Mouse (Mus musculus): ENCODE measurements around the gene Rnf11.

Gene Rnf11

GRCm38 (mm10) chr4:109484621-109485020 is at the start of gene Rnf11:
Gene Rnf11 (minus strand): TSS chr4:109484728.
- DNase-seq, result no peak

GRCm38 (mm10) chr4:109531111-109531510 is 46.6 kb upstream of the Rnf11 start, which contains the start of gene 4930522H14Rik:
Gene 4930522H14Rik (minus strand): TSS chr4:109531297.
- DNase-seq, result no peak

GRCm38 (mm10) chr4:109530245-109530816 is 45.8 kb upstream of the Rnf11 start:
- no peak for DNase-seq

GRCm38 (mm10) chr4:109504885-109505284 is 20.4 kb upstream of the Rnf11 start:
- peak; percentile 74 for DNase-seq

- DNase-seq, result no peak
Measured at GRCm38 (mm10) chr4:109498476-109498875, 13.9 kb upstream of the Rnf11 start.

GRCm38 (mm10) chr4:109493581-109493980 is 9.1 kb upstream of the Rnf11 start:
- DNase-seq, result no peak

GRCm38 (mm10) chr4:109488812-109489211 is 4.3 kb upstream of the Rnf11 start:
- DNase-seq, result no peak

- no peak for DNase-seq
Measured at GRCm38 (mm10) chr4:109482701-109483100, 1.8 kb downstream of the Rnf11 start.

- DNase-seq, result no peak
Measured at GRCm38 (mm10) chr4:109481424-109481823, 3.1 kb downstream of the Rnf11 start.

GRCm38 (mm10) chr4:109477454-109477853 is 7.1 kb downstream of the Rnf11 start:
- no peak for DNase-seq

- peak; percentile 90 for DNase-seq
Measured at GRCm38 (mm10) chr4:109476554-109477014, 7.9 kb downstream of the Rnf11 start.

GRCm38 (mm10) chr4:109475577-109476553 is 8.7 kb downstream of the Rnf11 start:
- DNase-seq, result peak; percentile 54

- no peak for DNase-seq
Measured at GRCm38 (mm10) chr4:109475078-109475477, 9.4 kb downstream of the Rnf11 start.

- DNase-seq, result no peak
Measured at GRCm38 (mm10) chr4:109472566-109472965, 12.0 kb downstream of the Rnf11 start.

GRCm38 (mm10) chr4:109471606-109472005 is 12.9 kb downstream of the Rnf11 start:
- DNase-seq, result no peak

- DNase-seq, result no peak
Measured at GRCm38 (mm10) chr4:109467687-109468086, 16.8 kb downstream of the Rnf11 start.

- DNase-seq, result no peak
Measured at GRCm38 (mm10) chr4:109463892-109464291, 20.6 kb downstream of the Rnf11 start.

GRCm38 (mm10) chr4:109460421-109461179 is 23.9 kb downstream of the Rnf11 start:
- peak; percentile 47 for DNase-seq

- no peak for DNase-seq
Measured at GRCm38 (mm10) chr4:109456821-109457220, 27.7 kb downstream of the Rnf11 start.

- DNase-seq, result no peak
Measured at GRCm38 (mm10) chr4:109448531-109448930, 36.0 kb downstream of the Rnf11 start.

- no peak for DNase-seq
Measured at GRCm38 (mm10) chr4:109445956-109446355, 38.6 kb downstream of the Rnf11 start.

GRCm38 (mm10) chr4:109445397-109445796 is 39.1 kb downstream of the Rnf11 start:
- DNase-seq, result no peak

GRCm38 (mm10) chr4:109444951-109445350 is 39.6 kb downstream of the Rnf11 start:
- no peak for DNase-seq
